8 mouse cellular contexts compared by ENCODE assay signal in the genomic region with DNA sequence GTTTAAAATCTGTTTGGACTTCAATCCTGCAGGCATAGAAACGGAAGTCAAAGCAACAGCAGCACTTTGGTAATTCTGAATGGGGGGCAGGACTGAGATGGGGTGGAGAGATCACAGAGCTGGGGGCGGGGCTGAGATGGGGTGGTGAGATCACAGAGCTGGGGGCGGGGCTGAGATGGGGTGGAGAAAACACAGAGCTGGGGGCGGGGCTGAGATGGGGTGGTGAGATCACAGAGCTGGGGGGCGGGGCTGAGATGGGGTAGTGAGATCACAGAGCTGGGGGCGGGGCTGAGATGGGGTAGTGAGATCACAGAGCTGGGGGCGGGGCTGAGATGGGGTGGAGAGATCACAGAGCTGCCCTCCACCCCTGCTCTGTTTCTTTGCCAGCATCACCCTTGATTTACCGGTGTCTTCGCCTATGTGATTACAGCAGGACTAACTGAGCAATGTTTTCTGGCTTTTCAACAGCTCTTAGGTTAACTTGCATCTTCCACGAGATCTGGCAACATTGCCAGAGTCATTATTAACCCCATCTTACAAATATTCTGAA. TPM values are rescaled to one million over a fixed set of nuclear protein-coding genes. Genes with fewer than 3 reads are reported as not detected.
DNase-seq lines count a peak whose midpoint lies in the region; ATAC-seq and TF ChIP-seq lines count a peak whose summit lies in the region.

No protein-coding gene starts in this region.

- no peak overlapping the region for H3K9ac ChIP-seq in stomach, postnatal 0 days (ENCODE audit: low read length)

- no peaks in the 10 kb centered on the region for H3K9me3 ChIP-seq in heart, embryonic 10.5 days
- H3K9me3 ChIP-seq in stomach, postnatal 0 days (ENCODE audit: control insufficient read depth, low read length), result no peaks in the 10 kb centered on the region

- peaks cover 10% of the 10 kb centered on the region; the same call in 1 of the 2 replicates for H3K27me3 ChIP-seq in heart, embryonic 10.5 days (ENCODE audit: insufficient read depth, poor library complexity, severe bottlenecking)
- H3K27me3 ChIP-seq in stomach, postnatal 0 days (ENCODE audit: control insufficient read depth, insufficient read depth, low read length), result no peaks in the 10 kb centered on the region

- H3K4me2 ChIP-seq in stomach, postnatal 0 days (replicated peaks; ENCODE audit: low read depth), result peak overlapping the region; percentile 30

- H3K4me1 ChIP-seq in heart, embryonic 10.5 days, result peaks cover 5% of the 10 kb centered on the region
- H3K4me1 ChIP-seq in stomach, postnatal 0 days (replicated peaks; ENCODE audit: control insufficient read depth, insufficient read depth), result no peaks in the 10 kb centered on the region

- WGBS in heart, embryonic 10.5 days, result 8% methylated on average over 10 of the region's 10 CpGs
- 22% methylated on average over 6 of the region's 10 CpGs for WGBS in stomach, postnatal 0 days

- no peak; the same call in 1 of the 2 replicates for ATAC-seq in stomach, postnatal 0 days (ENCODE audit: low FRiP score, low TSS enrichment)

- TF ChIP-seq CTCF in stomach, postnatal 0 days (IDR thresholded peaks at IDR 0.05; ENCODE audit: low read depth), result no peak

- no peak for TF ChIP-seq EP300 in stomach, postnatal 0 days (optimal IDR thresholded peaks at IDR 0.05)

- H3K36me3 ChIP-seq in heart, embryonic 10.5 days, result no peaks in the 10 kb centered on the region
- no peaks in the 10 kb centered on the region for H3K36me3 ChIP-seq in stomach, postnatal 0 days (ENCODE audit: control insufficient read depth, insufficient read depth, low read length)

- H3K27ac ChIP-seq in heart, embryonic 10.5 days, result no peak overlapping the region
- H3K27ac ChIP-seq in stomach, postnatal 0 days (replicated peaks), result peak overlapping the region; percentile 49; the same call in 1 of the 2 replicates

- DNase-seq in heart, adult 11 months, result peak; percentile 91
- DNase-seq in heart, embryonic 10.5 days (ENCODE audit: low spot score), result no peak
- peak; percentile 14 for DNase-seq in adrenal gland, postnatal 25 days
- peak; percentile 16 for DNase-seq in kidney, adult 9 months
- DNase-seq in lung, postnatal 36 days, result peak; percentile 58
- peak; percentile 51 for DNase-seq in stomach, postnatal 0 days (ENCODE audit: low spot score)
- no peak for DNase-seq in cerebellum, adult 18-20 months
- DNase-seq in layer of hippocampus, adult 11-12 months (ENCODE audit: low spot score), result no peak

- no peak overlapping the region for H3K4me3 ChIP-seq in heart, embryonic 10.5 days
- H3K4me3 ChIP-seq in stomach, postnatal 0 days (ENCODE audit: low read depth, low read length), result no peak overlapping the region

RNA-seq across cellular contexts. Expression of a gene that starts 30.9 kb away (rescaled TPM):
- polyA plus RNA-seq in heart, embryonic 10.5 days (2016; fragmentation: Nextera tagmentation; extraction: Ambion mirVana), result 6.9 and 10.2 TPM in 2 replicates
- 0.15 and 0.19 TPM in 2 replicates for total RNA-seq in adrenal gland, postnatal 25 days (2021)
- 2.8 and 3.3 TPM in 2 replicates for polyA plus RNA-seq in stomach, postnatal 0 days (2015; fragmentation: Nextera tagmentation; extraction: Ambion mirVana)

Comparison
In these comparisons a context has a peak if more than half of its experiments do, and no peak if none do; other contexts are left out.
1. DNase-seq: peak in heart, adult 11 months (single experiment), adrenal gland, postnatal 25 days (single experiment), kidney, adult 9 months (single experiment), lung, postnatal 36 days (single experiment) and stomach, postnatal 0 days (single experiment); none in heart, embryonic 10.5 days (single experiment), cerebellum, adult 18-20 months (0 of 2) and layer of hippocampus, adult 11-12 months (single experiment).